Mouse (Mus musculus): Measurements from ENCODE around the gene Tsr2. TPM values are rescaled to one million over a fixed set of nuclear protein-coding genes. Genes with fewer than 3 reads are reported as not detected.

Tsr2 gene
- polyA plus RNA-seq (2016; fragmentation: Nextera tagmentation; extraction: Ambion mirVana) = 45.9 and 46.7 TPM in 2 replicates

DNA sequence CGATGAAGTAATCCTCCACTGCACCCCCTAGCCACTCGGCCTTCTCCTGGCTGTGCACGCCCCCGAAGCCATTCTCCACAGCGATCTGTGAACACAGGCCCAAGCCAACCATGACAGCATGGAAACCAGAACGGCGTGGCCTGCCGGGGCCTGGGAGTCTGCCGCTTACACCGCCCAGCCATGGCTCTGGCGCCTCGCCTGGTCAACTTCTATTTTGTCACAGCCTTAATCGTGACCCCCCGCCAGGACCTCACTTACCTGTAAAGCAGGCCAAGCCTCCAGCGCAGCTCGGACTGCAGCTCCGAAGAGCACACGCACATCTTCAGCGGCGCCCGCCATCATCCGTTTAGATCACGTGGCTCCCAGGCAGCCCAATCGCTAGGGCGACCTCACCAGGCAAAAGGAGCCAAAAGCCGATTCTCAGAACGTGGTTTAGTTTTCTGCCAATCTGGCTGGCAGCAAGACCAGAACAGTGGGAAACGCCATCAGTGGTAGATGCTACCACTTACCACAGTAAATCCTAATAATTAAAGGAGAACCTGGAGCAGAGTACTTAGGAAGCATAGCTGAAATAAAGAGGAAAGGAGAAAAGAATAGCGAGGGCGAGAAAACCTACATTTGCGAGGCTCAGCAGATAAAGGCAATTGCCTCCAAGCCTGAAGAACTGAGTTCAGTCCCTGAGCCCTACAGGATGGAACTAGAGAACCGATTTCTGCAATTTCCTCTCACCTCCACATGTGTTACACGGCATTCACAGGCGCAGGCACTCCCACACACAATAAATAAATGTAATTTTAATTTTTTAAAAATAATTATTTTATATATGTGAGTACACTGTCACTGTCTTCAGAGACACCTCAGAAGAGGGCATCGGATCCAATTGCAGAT lies at the start of gene Tsr2:
Gene Tsr2 (minus strand): TSS at position 373 of the 888 bp plus-strand sequence.
- H3K9ac ChIP-seq (replicated peaks) = peak within 1 kb of the TSS; percentile 64
- peaks cover 18% of the 10 kb centered on the region for H3K27me3 ChIP-seq
- H3K4me2 ChIP-seq = peak within 1 kb of the TSS; percentile 61
- H3K36me3 ChIP-seq = 0 out of 2 replicates have a peak, but pooled peaks cover under 1% of the 10 kb centered on the region
- no peaks in the 10 kb centered on the region for H3K4me1 ChIP-seq (replicated peaks)
- WGBS = 27% methylated on average over 35 of the region's 35 CpGs
- H3K27ac ChIP-seq = peak within 1 kb of the TSS; percentile 60; the same call in 1 of the 2 replicates
- H3K9me3 ChIP-seq = no peaks in the 10 kb centered on the region
- ATAC-seq (ENCODE audit: insufficient number of reproducible peaks, insufficient read depth, low FRiP score, low TSS enrichment, low read depth) = peak; percentile 89
- H3K4me3 ChIP-seq (replicated peaks) = peak within 1 kb of the TSS; percentile 63

DNA sequence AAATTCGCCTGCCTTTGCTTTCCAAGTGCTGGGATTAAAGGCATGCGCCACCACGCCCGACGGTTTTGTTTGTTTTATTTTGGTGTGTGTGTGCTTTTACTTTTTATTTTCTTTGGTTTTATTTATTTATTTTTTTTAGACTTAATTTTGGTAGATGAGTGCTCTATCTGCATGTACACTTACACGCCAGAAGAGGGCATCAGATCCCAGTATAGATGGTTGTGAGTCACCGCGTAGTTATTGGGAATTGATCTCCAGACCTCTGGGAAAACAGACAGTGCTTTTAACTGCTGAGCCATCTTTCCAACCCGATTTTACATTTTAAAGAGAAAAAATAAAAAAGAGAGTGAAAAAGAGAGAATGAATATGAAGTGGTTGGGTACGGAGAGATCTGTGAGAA lies 36.4 kb upstream of the Tsr2 start:
- no peak for ATAC-seq (ENCODE audit: insufficient number of reproducible peaks, insufficient read depth, low FRiP score, low TSS enrichment, low read depth)
- no peak overlapping the region for H3K4me2 ChIP-seq
- 30% methylated on average over 9 of the region's 10 CpGs for WGBS
- H3K9me3 ChIP-seq = no peaks in the 10 kb centered on the region
- no peaks in the 10 kb centered on the region for H3K27me3 ChIP-seq
- no peak overlapping the region for H3K27ac ChIP-seq
- H3K9ac ChIP-seq (replicated peaks) = no peak overlapping the region
- H3K4me3 ChIP-seq (replicated peaks) = no peak overlapping the region
- no peaks in the 10 kb centered on the region for H3K4me1 ChIP-seq (replicated peaks)
- H3K36me3 ChIP-seq = no peaks in the 10 kb centered on the region

GRCm38 (mm10) chrX:151130493-151130892 lies 34.1 kb upstream of the Tsr2 start:
- no peak for ATAC-seq (ENCODE audit: insufficient number of reproducible peaks, insufficient read depth, low FRiP score, low TSS enrichment, low read depth)
- Histone ChIP-seq H3K27me3 (no peaks in the 10 kb centered on the region; the same call in 1 of the 2 replicates), H3K4me2 (no peak overlapping the region), H3K9ac (replicated peaks) (no peak overlapping the region), H3K9me3 (no peaks in the 10 kb centered on the region), H3K4me1 (replicated peaks) (no peaks in the 10 kb centered on the region), H3K4me3 (replicated peaks) (no peak overlapping the region), H3K27ac (no peak overlapping the region), H3K36me3 (no peaks in the 10 kb centered on the region)
- WGBS = 72% methylated on average over 3 of the region's 3 CpGs

DNA sequence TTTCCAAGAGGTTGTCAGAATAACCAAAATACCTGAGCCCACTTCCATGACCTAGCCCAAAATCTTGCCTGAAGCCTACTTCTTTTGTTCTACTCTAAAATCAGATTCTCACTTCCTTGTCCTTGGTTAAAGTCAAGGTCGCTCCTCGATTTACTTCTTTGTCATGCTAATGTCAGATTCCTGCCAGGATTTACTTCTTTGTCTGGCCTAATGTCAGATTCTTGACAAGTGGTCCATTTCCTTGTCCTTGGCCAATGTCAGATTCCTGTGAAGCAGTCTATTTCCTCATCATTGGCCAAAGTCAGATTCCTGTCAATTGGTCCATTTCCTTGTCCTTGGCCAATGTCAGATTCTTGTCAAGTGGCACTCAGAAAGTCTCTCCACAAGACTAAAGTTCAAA lies 27.6 kb upstream of the Tsr2 start:
- H3K9ac ChIP-seq (replicated peaks) = no peak overlapping the region
- H3K36me3 ChIP-seq = no peaks in the 10 kb centered on the region
- WGBS = 71% methylated on average over 2 of the region's 2 CpGs
- H3K27me3 ChIP-seq = no peaks in the 10 kb centered on the region; the same call in 1 of the 2 replicates
- no peak overlapping the region for H3K4me2 ChIP-seq
- ATAC-seq (ENCODE audit: insufficient number of reproducible peaks, insufficient read depth, low FRiP score, low TSS enrichment, low read depth) = no peak
- no peak overlapping the region for H3K27ac ChIP-seq
- H3K9me3 ChIP-seq = no peaks in the 10 kb centered on the region
- no peaks in the 10 kb centered on the region for H3K4me1 ChIP-seq (replicated peaks)
- no peak overlapping the region for H3K4me3 ChIP-seq (replicated peaks)

DNA sequence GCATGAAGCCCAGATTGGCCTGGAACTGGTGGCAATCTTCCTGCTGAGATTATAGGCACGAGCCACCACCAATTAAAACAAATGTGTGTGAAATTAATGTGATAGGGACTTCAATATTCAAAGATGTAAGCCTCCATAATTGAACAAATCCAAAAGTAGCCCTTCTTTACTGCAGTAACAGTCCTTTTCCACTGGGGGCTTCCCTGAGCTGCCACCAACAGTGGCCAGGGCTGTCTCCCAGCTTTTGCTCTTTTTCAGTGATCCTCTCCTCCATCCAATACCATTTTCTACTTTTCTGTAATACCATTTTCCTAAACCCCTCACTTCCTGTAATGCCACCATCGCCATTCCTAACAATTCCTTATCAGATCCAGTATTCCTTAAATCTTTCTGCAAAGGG lies 21.1 kb upstream of the Tsr2 start:
- Histone ChIP-seq H3K4me1 (replicated peaks) (no peaks in the 10 kb centered on the region), H3K36me3 (no peaks in the 10 kb centered on the region), H3K4me2 (no peak overlapping the region), H3K27ac (no peak overlapping the region), H3K27me3 (peaks cover 4% of the 10 kb centered on the region; the same call in 1 of the 2 replicates), H3K9ac (replicated peaks) (no peak overlapping the region), H3K9me3 (no peaks in the 10 kb centered on the region), H3K4me3 (replicated peaks) (no peak overlapping the region)
- ATAC-seq (ENCODE audit: insufficient number of reproducible peaks, insufficient read depth, low FRiP score, low TSS enrichment, low read depth) = no peak
- 10% methylated on average over 2 of the region's 2 CpGs for WGBS

DNA sequence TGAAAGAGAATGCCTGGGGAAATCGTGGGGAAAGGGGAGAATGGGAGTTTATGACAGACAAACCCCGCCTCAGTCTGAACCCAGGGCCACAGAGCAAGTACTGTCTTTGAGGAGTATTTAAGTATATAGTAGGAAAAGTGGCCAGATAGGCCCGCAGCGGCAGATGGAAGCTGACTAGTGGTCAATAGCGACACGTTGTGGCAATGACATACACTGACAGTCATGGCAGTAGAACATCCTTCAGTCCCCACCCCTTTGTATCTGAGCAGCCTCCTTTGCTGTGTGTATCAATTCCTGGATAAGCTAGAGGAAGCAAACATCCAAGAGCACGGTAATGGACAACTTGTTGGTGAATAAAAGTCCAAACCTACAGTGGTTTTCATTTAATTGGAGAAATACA lies 20.5 kb upstream of the Tsr2 start:
- no peaks in the 10 kb centered on the region for H3K9me3 ChIP-seq
- H3K27me3 ChIP-seq = peaks cover 5% of the 10 kb centered on the region; the same call in 1 of the 2 replicates
- H3K4me2 ChIP-seq = no peak overlapping the region
- ATAC-seq (ENCODE audit: insufficient number of reproducible peaks, insufficient read depth, low FRiP score, low TSS enrichment, low read depth) = no peak
- no peak overlapping the region for H3K4me3 ChIP-seq (replicated peaks)
- H3K4me1 ChIP-seq (replicated peaks) = no peaks in the 10 kb centered on the region
- H3K9ac ChIP-seq (replicated peaks) = no peak overlapping the region
- no peaks in the 10 kb centered on the region for H3K36me3 ChIP-seq
- no peak overlapping the region for H3K27ac ChIP-seq
- 17% methylated on average over 7 of the region's 7 CpGs for WGBS

- peaks cover 7% of the 10 kb centered on the region for H3K27me3 ChIP-seq
- no peaks in the 10 kb centered on the region for H3K4me1 ChIP-seq (replicated peaks)
- no peak overlapping the region for H3K27ac ChIP-seq
- no peak overlapping the region for H3K4me2 ChIP-seq
- no peak overlapping the region for H3K4me3 ChIP-seq (replicated peaks)
- no peaks in the 10 kb centered on the region for H3K36me3 ChIP-seq
- WGBS = 65% methylated on average over 7 of the region's 7 CpGs
- no peaks in the 10 kb centered on the region for H3K9me3 ChIP-seq
- H3K9ac ChIP-seq (replicated peaks) = no peak overlapping the region
- ATAC-seq (ENCODE audit: insufficient number of reproducible peaks, insufficient read depth, low FRiP score, low TSS enrichment, low read depth) = no peak
Observed at GRCm38 (mm10) chrX:151107301-151108067, 11.1 kb upstream of the Tsr2 start.

GRCm38 (mm10) chrX:151087418-151087817 lies 8.9 kb downstream of the Tsr2 start:
- peaks cover 32% of the 10 kb centered on the region for H3K27me3 ChIP-seq
- peaks cover 63% of the 10 kb centered on the region for H3K36me3 ChIP-seq
- no peak for ATAC-seq (ENCODE audit: insufficient number of reproducible peaks, insufficient read depth, low FRiP score, low TSS enrichment, low read depth)
- no peaks in the 10 kb centered on the region for H3K9me3 ChIP-seq
- no peak overlapping the region for H3K27ac ChIP-seq
- no peaks in the 10 kb centered on the region for H3K4me1 ChIP-seq (replicated peaks)
- H3K4me2 ChIP-seq = no peak overlapping the region
- H3K9ac ChIP-seq (replicated peaks) = no peak overlapping the region
- 81% methylated on average over 1 of the region's 1 CpGs for WGBS
- no peak overlapping the region for H3K4me3 ChIP-seq (replicated peaks)

DNA sequence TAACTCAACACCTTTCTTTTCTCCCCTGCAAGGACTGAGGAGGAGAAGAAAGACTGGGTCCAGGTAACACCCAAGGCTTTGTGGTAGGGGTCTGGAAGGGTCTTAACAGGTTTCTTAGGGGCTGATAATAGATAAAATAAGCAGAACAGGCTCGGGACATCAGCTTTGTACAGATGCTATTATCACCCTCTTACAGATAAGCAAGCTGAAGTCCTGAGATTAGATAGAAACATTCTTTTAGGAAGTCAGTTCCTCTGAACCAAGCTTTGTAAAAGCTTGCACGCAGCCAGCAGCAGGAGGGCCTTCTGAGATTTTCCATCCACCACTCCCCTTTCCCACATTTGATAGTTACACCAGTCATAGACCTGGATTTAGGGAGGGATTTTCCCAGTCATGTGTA lies 10.7 kb downstream of the Tsr2 start:
- ATAC-seq (ENCODE audit: insufficient number of reproducible peaks, insufficient read depth, low FRiP score, low TSS enrichment, low read depth) = no peak
- no peak overlapping the region for H3K4me2 ChIP-seq
- H3K4me3 ChIP-seq (replicated peaks) = no peak overlapping the region
- 80% methylated on average over 2 of the region's 2 CpGs for WGBS
- no peak overlapping the region for H3K27ac ChIP-seq
- H3K27me3 ChIP-seq = peaks cover 26% of the 10 kb centered on the region
- H3K9ac ChIP-seq (replicated peaks) = no peak overlapping the region
- no peaks in the 10 kb centered on the region for H3K9me3 ChIP-seq
- H3K36me3 ChIP-seq = peaks cover 62% of the 10 kb centered on the region
- H3K4me1 ChIP-seq (replicated peaks) = no peaks in the 10 kb centered on the region

DNA sequence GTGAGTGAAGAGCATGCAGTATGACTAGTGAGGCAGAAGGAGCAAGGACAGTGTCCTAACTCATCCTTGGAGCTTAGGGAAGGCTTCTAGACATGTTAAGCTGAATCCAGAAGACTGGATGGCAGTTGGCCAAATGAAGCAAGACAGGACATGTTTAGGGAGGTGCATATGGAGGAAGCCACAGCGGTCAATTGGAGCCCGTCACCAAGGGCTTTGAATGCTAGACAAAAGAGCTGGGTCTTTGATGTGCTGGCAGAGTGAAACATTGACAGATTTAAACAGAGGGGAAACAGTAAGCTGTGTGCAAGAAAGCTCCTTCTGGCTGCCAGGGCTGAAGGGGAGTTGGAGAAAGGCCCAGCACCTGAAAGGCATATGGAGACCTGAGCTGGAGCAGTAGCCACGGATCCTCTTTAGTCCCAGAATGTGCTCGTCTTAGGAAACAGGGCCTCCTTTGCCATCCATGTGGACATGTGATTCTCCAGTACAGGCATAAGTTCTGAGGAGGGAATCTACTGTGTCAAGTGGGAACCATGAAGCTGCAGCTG lies 19.3 kb downstream of the Tsr2 start:
- H3K4me1 ChIP-seq (replicated peaks) = no peaks in the 10 kb centered on the region
- no peak overlapping the region for H3K9ac ChIP-seq (replicated peaks)
- H3K9me3 ChIP-seq = no peaks in the 10 kb centered on the region
- no peak overlapping the region for H3K4me3 ChIP-seq (replicated peaks)
- no peak for ATAC-seq (ENCODE audit: insufficient number of reproducible peaks, insufficient read depth, low FRiP score, low TSS enrichment, low read depth)
- H3K36me3 ChIP-seq = peaks cover 64% of the 10 kb centered on the region
- H3K27me3 ChIP-seq = no peaks in the 10 kb centered on the region; the same call in none of the 2 replicates
- no peak overlapping the region for H3K4me2 ChIP-seq
- WGBS = 89% methylated on average over 4 of the region's 4 CpGs
- H3K27ac ChIP-seq = no peak overlapping the region

DNA sequence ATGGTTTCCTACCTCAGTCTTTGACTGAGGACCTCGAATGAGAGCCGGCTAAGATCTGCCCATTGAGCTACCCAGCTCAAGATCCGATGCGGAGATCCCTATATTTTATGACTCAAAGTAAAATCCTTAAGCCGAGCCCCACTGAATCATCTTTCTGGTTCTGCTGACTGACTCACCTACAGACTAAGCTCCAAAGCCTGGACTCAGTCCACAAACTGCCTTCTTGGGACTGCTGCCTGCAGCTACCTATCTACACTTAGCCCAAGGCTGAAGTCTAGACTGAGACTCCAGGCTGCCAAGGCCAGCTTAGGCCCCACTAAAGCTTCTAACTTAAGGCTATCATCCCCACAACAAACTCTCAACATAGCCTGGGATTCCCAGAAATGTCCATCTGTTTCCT lies 20.3 kb downstream of the Tsr2 start:
- no peak overlapping the region for H3K4me3 ChIP-seq (replicated peaks)
- WGBS = 91% methylated on average over 5 of the region's 5 CpGs
- no peak overlapping the region for H3K4me2 ChIP-seq
- peaks cover 65% of the 10 kb centered on the region for H3K36me3 ChIP-seq
- ATAC-seq (ENCODE audit: insufficient number of reproducible peaks, insufficient read depth, low FRiP score, low TSS enrichment, low read depth) = no peak
- no peak overlapping the region for H3K9ac ChIP-seq (replicated peaks)
- H3K27ac ChIP-seq = no peak overlapping the region
- no peaks in the 10 kb centered on the region for H3K4me1 ChIP-seq (replicated peaks)
- H3K27me3 ChIP-seq = no peaks in the 10 kb centered on the region; the same call in none of the 2 replicates
- no peaks in the 10 kb centered on the region for H3K9me3 ChIP-seq
